Mouse (Mus musculus): ENCODE data around the gene Ttc7. TPM values are rescaled to one million over a fixed set of nuclear protein-coding genes. Genes with fewer than 3 reads are reported as not detected.

Ttc7 gene
- polyA plus RNA-seq, 1 experiment from 2014 or later: 2.1 TPM

- 21% methylated on average over 9 of the region's 9 CpGs for WGBS
- ATAC-seq (ENCODE audit: insufficient read depth, low FRiP score, low TSS enrichment) (no peak), DNase-seq (ENCODE audit: low spot score) (no peak)
- no peak overlapping the region for H3K27ac ChIP-seq (ENCODE audit: low read depth, low read length)
- no peaks in the 10 kb centered on the region for H3K9me3 ChIP-seq (ENCODE audit: control insufficient read depth, low read length)
- H3K27me3 ChIP-seq (ENCODE audit: control insufficient read depth, insufficient read depth, low read length): no peaks in the 10 kb centered on the region
- H3K9ac ChIP-seq (ENCODE audit: low read length): no peak overlapping the region
- peaks cover 23% of the 10 kb centered on the region for H3K4me1 ChIP-seq (ENCODE audit: control insufficient read depth, insufficient read depth, low read length)
- no peak overlapping the region for H3K4me2 ChIP-seq (ENCODE audit: low read depth)
- no peaks in the 10 kb centered on the region for H3K36me3 ChIP-seq (ENCODE audit: control insufficient read depth, insufficient read depth, low read length)
- H3K4me3 ChIP-seq (ENCODE audit: low read depth, low read length): no peak overlapping the region
These were observed 66.4 kb downstream of the Ttc7 start for GRCm38 (mm10) chr17:87349069-87349468.

DNA sequence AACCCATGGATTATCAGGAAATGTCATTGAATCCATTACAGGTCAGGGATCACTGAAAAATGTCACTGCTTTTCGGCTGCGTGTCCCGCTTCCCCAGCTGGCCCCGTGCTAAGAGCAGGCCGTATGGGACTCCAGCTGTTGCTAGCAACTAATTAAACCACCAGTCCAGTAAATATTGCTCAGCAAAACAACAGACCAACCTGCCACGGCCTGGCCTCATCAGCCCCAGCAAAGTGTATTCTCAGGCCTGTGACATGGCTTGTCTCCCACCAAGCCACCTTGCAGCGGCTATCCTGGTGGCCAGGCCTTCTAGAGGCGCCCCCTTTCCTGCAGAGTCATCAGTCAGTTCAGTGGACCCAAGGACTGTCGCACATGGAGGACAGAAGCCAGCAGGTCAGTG is 66.9 kb downstream of the Ttc7 start:
- H3K27ac ChIP-seq (ENCODE audit: low read depth, low read length): no peak overlapping the region
- H3K4me3 ChIP-seq (ENCODE audit: low read depth, low read length): no peak overlapping the region
- no peaks in the 10 kb centered on the region for H3K9me3 ChIP-seq (ENCODE audit: control insufficient read depth, low read length)
- 55% methylated on average over 9 of the region's 9 CpGs for WGBS
- no peak overlapping the region for H3K9ac ChIP-seq (ENCODE audit: low read length)
- no peak for DNase-seq (ENCODE audit: low spot score)
- no peaks in the 10 kb centered on the region for H3K27me3 ChIP-seq (ENCODE audit: control insufficient read depth, insufficient read depth, low read length)
- ATAC-seq (ENCODE audit: insufficient read depth, low FRiP score, low TSS enrichment): no peak
- no peak overlapping the region for H3K4me2 ChIP-seq (ENCODE audit: low read depth)
- peaks cover 23% of the 10 kb centered on the region for H3K4me1 ChIP-seq (ENCODE audit: control insufficient read depth, insufficient read depth, low read length)
- no peaks in the 10 kb centered on the region for H3K36me3 ChIP-seq (ENCODE audit: control insufficient read depth, insufficient read depth, low read length)

- ATAC-seq (ENCODE audit: insufficient read depth, low FRiP score, low TSS enrichment): no peak
- no peak overlapping the region for H3K4me2 ChIP-seq (ENCODE audit: low read depth)
- H3K9me3 ChIP-seq (ENCODE audit: control insufficient read depth, low read length): no peaks in the 10 kb centered on the region
- H3K4me3 ChIP-seq (ENCODE audit: low read depth, low read length): no peak overlapping the region
- H3K9ac ChIP-seq (ENCODE audit: low read length): no peak overlapping the region
- 48% methylated on average over 13 of the region's 13 CpGs for WGBS
- no peak overlapping the region for H3K27ac ChIP-seq (ENCODE audit: low read depth, low read length)
- H3K36me3 ChIP-seq (ENCODE audit: control insufficient read depth, insufficient read depth, low read length): no peaks in the 10 kb centered on the region
- peaks cover 20% of the 10 kb centered on the region for H3K4me1 ChIP-seq (ENCODE audit: control insufficient read depth, insufficient read depth, low read length)
- no peak for DNase-seq (ENCODE audit: low spot score)
- H3K27me3 ChIP-seq (ENCODE audit: control insufficient read depth, insufficient read depth, low read length): no peaks in the 10 kb centered on the region
These were observed 68.0 kb downstream of the Ttc7 start for GRCm38 (mm10) chr17:87350471-87351240.

DNA sequence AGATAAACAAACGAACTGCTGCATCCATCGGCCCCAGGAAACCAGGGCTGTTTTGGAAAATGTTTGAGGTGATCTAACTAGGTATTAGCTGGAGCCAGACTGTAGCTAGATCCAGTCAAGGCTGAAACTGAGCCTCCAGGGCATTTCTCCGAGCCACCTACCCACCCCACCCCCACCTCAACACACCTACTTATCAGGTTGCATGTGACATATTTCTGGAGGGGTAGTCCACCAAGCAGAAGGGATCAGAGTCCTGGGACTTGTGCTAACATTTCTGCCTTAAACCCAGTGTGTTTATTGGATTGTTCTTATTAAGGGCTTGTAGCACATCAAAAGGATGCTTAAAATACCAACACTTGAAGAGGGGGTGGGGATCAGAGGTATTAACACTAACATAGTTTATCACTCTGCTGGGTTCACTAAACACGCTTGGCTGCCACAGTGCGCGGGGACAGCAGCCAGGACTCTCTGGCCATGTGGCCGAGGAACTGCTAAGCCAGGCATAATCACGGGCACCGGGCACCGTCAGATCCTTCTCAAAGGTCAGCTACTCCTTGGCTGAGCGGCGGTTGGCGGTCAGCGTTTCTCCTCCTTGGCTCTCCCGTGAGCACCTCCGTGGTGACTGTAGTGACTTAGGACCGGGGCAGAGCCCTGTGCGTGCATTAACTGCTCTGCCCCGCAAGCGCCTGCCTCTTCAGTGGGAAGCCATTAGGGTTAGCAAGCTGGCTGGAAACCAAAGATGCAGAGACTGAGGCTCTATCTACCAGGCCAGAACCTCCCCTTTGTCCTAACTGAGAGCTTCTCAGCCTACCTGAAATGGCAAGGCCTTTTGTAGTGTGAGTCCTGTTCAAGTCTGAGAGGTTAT is 68.8 kb downstream of the Ttc7 start:
- Histone ChIP-seq H3K9me3 (ENCODE audit: control insufficient read depth, low read length) (no peaks in the 10 kb centered on the region), H3K27ac (ENCODE audit: low read depth, low read length) (no peak overlapping the region), H3K27me3 (ENCODE audit: control insufficient read depth, insufficient read depth, low read length) (no peaks in the 10 kb centered on the region), H3K4me1 (ENCODE audit: control insufficient read depth, insufficient read depth, low read length) (peaks cover 20% of the 10 kb centered on the region), H3K9ac (ENCODE audit: low read length) (no peak overlapping the region), H3K4me3 (ENCODE audit: low read depth, low read length) (no peak overlapping the region), H3K4me2 (ENCODE audit: low read depth) (no peak overlapping the region), H3K36me3 (ENCODE audit: control insufficient read depth, insufficient read depth, low read length) (no peaks in the 10 kb centered on the region)
- ATAC-seq (ENCODE audit: insufficient read depth, low FRiP score, low TSS enrichment) (no peak), DNase-seq (ENCODE audit: low spot score) (no peak)
- WGBS: 40% methylated on average over 20 of the region's 20 CpGs

DNA sequence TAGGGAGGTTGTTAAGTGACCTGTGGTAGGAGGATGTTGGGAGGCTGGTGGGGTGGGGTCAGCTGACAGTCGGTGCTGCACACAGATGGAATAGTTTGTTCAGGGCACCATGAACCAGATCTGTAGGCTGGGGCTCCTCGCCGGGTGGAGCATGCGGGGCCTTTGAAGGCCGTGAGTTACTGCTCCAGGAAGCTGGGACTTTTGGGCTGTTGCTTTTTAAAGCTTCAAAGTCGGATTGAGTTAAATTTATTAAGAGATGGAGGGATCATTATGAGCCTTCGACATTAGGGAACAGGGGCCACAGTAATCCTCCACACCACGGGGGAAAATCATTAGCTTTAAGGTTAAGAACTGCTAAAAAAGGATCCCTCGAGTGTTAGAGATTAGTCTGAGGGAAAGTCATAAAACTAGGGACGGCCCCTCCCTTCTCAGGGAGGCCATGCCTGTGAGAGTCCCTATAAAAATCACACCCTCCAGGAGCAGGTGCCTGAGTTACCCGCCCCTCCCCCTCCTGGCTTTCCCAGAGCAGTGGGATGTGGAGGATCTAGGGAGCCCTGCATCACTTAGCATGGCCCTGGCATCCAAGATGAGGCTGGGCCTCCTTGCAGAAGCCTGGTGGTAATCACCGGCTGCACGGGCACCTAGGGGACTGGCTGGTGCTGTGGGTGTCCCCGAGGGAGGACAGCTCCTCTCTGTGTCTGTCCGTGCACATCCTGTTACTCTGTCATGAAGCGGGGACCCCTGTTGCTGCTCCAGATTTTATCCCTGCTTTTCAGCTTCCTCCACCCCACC is 69.6 kb downstream of the Ttc7 start:
- Histone ChIP-seq H3K27me3 (ENCODE audit: control insufficient read depth, insufficient read depth, low read length) (no peaks in the 10 kb centered on the region), H3K4me3 (ENCODE audit: low read depth, low read length) (no peak overlapping the region), H3K4me2 (ENCODE audit: low read depth) (no peak overlapping the region), H3K9me3 (ENCODE audit: control insufficient read depth, low read length) (no peaks in the 10 kb centered on the region), H3K27ac (ENCODE audit: low read depth, low read length) (no peak overlapping the region), H3K36me3 (ENCODE audit: control insufficient read depth, insufficient read depth, low read length) (no peaks in the 10 kb centered on the region), H3K4me1 (ENCODE audit: control insufficient read depth, insufficient read depth, low read length) (peaks cover 20% of the 10 kb centered on the region), H3K9ac (ENCODE audit: low read length) (no peak overlapping the region; the same call in 1 of the 2 replicates)
- DNase-seq (ENCODE audit: low spot score): no peak
- peak; percentile 71; the same call in 1 of the 2 replicates for ATAC-seq (ENCODE audit: insufficient read depth, low FRiP score, low TSS enrichment)
- 16% methylated on average over 16 of the region's 16 CpGs for WGBS

DNA sequence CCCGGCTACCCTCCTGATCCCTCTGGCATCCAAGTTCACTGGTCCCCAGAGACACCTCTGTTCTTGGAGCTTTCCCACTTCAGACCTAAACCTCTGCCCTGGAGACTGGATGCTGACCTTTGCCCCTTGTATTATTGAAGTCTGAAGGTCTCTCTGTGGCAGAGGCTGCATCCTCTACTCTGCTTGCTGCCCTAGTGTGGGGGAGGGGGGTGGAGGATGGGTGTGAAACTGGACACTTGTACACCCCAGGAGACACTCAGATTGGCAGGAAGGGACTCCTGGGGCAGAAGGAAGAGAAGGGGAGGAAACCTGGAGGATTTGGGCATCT is 70.2 kb downstream of the Ttc7 start:
- DNase-seq (ENCODE audit: low spot score) (no peak), ATAC-seq (ENCODE audit: insufficient read depth, low FRiP score, low TSS enrichment) (no peak)
- H3K9me3 ChIP-seq (ENCODE audit: control insufficient read depth, low read length): no peaks in the 10 kb centered on the region
- no peaks in the 10 kb centered on the region for H3K36me3 ChIP-seq (ENCODE audit: control insufficient read depth, insufficient read depth, low read length)
- H3K9ac ChIP-seq (ENCODE audit: low read length): no peak overlapping the region; the same call in 1 of the 2 replicates
- no peaks in the 10 kb centered on the region for H3K27me3 ChIP-seq (ENCODE audit: control insufficient read depth, insufficient read depth, low read length)
- no peak overlapping the region for H3K4me2 ChIP-seq (ENCODE audit: low read depth)
- WGBS: 41% methylated on average over 1 of the region's 1 CpGs
- no peak overlapping the region for H3K27ac ChIP-seq (ENCODE audit: low read depth, low read length)
- H3K4me1 ChIP-seq (ENCODE audit: control insufficient read depth, insufficient read depth, low read length): peaks cover 20% of the 10 kb centered on the region
- H3K4me3 ChIP-seq (ENCODE audit: low read depth, low read length): no peak overlapping the region

- Histone ChIP-seq H3K4me2 (ENCODE audit: low read depth) (no peak overlapping the region), H3K9me3 (ENCODE audit: control insufficient read depth, low read length) (no peaks in the 10 kb centered on the region), H3K9ac (ENCODE audit: low read length) (no peak overlapping the region), H3K4me3 (ENCODE audit: low read depth, low read length) (no peak overlapping the region), H3K27ac (ENCODE audit: low read depth, low read length) (no peak overlapping the region), H3K36me3 (ENCODE audit: control insufficient read depth, insufficient read depth, low read length) (no peaks in the 10 kb centered on the region), H3K27me3 (ENCODE audit: control insufficient read depth, insufficient read depth, low read length) (no peaks in the 10 kb centered on the region), H3K4me1 (ENCODE audit: control insufficient read depth, insufficient read depth, low read length) (peaks cover 20% of the 10 kb centered on the region)
- 83% methylated on average over 8 of the region's 8 CpGs for WGBS
- DNase-seq (ENCODE audit: low spot score) (no peak), ATAC-seq (ENCODE audit: insufficient read depth, low FRiP score, low TSS enrichment) (no peak)
These were observed 71.1 kb downstream of the Ttc7 start for GRCm38 (mm10) chr17:87353745-87354320.

DNA sequence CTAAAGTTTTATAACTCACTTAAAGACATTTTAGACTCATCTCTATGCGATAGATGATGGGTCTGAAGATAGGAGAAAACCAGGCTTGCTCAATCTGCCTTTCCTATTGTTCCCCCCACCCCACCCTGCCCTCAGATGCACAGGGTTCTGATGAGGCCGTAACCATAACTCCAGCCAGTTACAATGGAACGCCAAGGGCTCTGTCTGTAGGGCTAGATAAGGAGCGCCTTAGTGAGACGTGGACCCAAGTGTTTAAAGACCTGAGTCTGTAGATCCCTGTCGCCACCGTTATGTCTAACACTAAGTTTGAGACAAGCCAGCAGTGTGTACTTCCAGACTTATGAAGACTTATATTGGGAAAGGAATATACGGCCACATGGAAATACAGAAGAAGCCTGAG is 72.8 kb downstream of the Ttc7 start:
- Histone ChIP-seq H3K27ac (ENCODE audit: low read depth, low read length) (no peak overlapping the region), H3K27me3 (ENCODE audit: control insufficient read depth, insufficient read depth, low read length) (no peaks in the 10 kb centered on the region), H3K4me2 (ENCODE audit: low read depth) (no peak overlapping the region), H3K9ac (ENCODE audit: low read length) (no peak overlapping the region), H3K4me1 (ENCODE audit: control insufficient read depth, insufficient read depth, low read length) (peaks cover 17% of the 10 kb centered on the region), H3K9me3 (ENCODE audit: control insufficient read depth, low read length) (no peaks in the 10 kb centered on the region), H3K4me3 (ENCODE audit: low read depth, low read length) (no peak overlapping the region), H3K36me3 (ENCODE audit: control insufficient read depth, insufficient read depth, low read length) (no peaks in the 10 kb centered on the region)
- WGBS: 85% methylated on average over 8 of the region's 8 CpGs
- DNase-seq (ENCODE audit: low spot score) (no peak), ATAC-seq (ENCODE audit: insufficient read depth, low FRiP score, low TSS enrichment) (no peak)
